Mouse (Mus musculus): Measurements from ENCODE around the gene Tspan5.

GRCm38 (mm10) chr3:138841288-138841687, 99.3 kb downstream of the Tspan5 start:
- TF ChIP-seq FLI1 (IDR thresholded peaks at IDR 0.05; ENCODE audit: low read length) (no peak), GATA1 (IDR thresholded peaks at IDR 0.05; ENCODE audit: borderline replicate concordance, low read length) (no peak)

Data from megakaryocyte, embryonic 14.5 days (primary cell).